Mouse (Mus musculus): ENCODE results near the gene Dtnbp1. TPM values are rescaled to one million over a fixed set of nuclear protein-coding genes. Genes with fewer than 3 reads are reported as not detected.

Dtnbp1 gene
- polyA plus RNA-seq, 1 experiment from 2014 or later: 141 TPM

GRCm38 (mm10) chr13:44960542-44961291 lies 41.2 kb downstream of the Dtnbp1 start:
- Histone ChIP-seq H3K9me3 (no peaks in the 10 kb centered on the region), H3K36me3 (replicated peaks) (no peaks in the 10 kb centered on the region), H3K4me2 (no peak overlapping the region), H3K4me3 (no peak overlapping the region), H3K27ac (no peak overlapping the region), H3K27me3 (replicated peaks) (no peaks in the 10 kb centered on the region), H3K9ac (no peak overlapping the region), H3K4me1 (peaks cover 7% of the 10 kb centered on the region; the same call in 1 of the 2 replicates)
- WGBS: 77% methylated on average over 5 of the region's 5 CpGs
- 0 out of 2 replicates have a peak, but pooled peaks have one; percentile 20 for ATAC-seq (replicated peaks)

GRCm38 (mm10) chr13:44957049-44957448 lies 44.9 kb downstream of the Dtnbp1 start:
- no peak overlapping the region for H3K27ac ChIP-seq
- 96% methylated on average over 8 of the region's 8 CpGs for whole genome bisulfite sequencing

GRCm38 (mm10) chr13:44955781-44956180 lies 46.2 kb downstream of the Dtnbp1 start:
- Histone ChIP-seq H3K4me1 (0 out of 2 replicates have a peak, but pooled peaks cover 2% of the 10 kb centered on the region), H3K27me3 (replicated peaks) (no peaks in the 10 kb centered on the region), H3K9me3 (no peaks in the 10 kb centered on the region), H3K27ac (no peak overlapping the region), H3K4me3 (no peak overlapping the region), H3K36me3 (replicated peaks) (no peaks in the 10 kb centered on the region), H3K4me2 (no peak overlapping the region), H3K9ac (no peak overlapping the region)
- no peak for ATAC-seq (replicated peaks)
- WGBS: 93% methylated on average over 6 of the region's 6 CpGs

More at GRCm38 (mm10) chr13:44957049-44957448, 44.9 kb downstream of the Dtnbp1 start:
- ATAC-seq (replicated peaks): no peak
- Histone ChIP-seq H3K36me3 (replicated peaks) (no peaks in the 10 kb centered on the region), H3K4me2 (no peak overlapping the region), H3K9me3 (no peaks in the 10 kb centered on the region), H3K27me3 (replicated peaks) (no peaks in the 10 kb centered on the region), H3K4me3 (no peak overlapping the region), H3K4me1 (peaks cover 7% of the 10 kb centered on the region; the same call in 1 of the 2 replicates), H3K9ac (no peak overlapping the region)

GRCm38 (mm10) chr13:44954232-44954568 lies 47.7 kb downstream of the Dtnbp1 start:
- no peak for ATAC-seq (replicated peaks)
- no peak overlapping the region for H3K4me3 ChIP-seq
- 95% methylated on average over 1 of the region's 1 CpGs for WGBS

GRCm38 (mm10) chr13:44953546-44954231 lies 48.3 kb downstream of the Dtnbp1 start:
- no peaks in the 10 kb centered on the region for H3K9me3 ChIP-seq
- 76% methylated on average over 8 of the region's 8 CpGs for WGBS

More at GRCm38 (mm10) chr13:44954232-44954568, 47.7 kb downstream of the Dtnbp1 start:
- Histone ChIP-seq H3K27ac (no peak overlapping the region), H3K9me3 (no peaks in the 10 kb centered on the region), H3K27me3 (replicated peaks) (no peaks in the 10 kb centered on the region), H3K4me2 (no peak overlapping the region), H3K36me3 (replicated peaks) (no peaks in the 10 kb centered on the region), H3K9ac (no peak overlapping the region), H3K4me1 (no peaks in the 10 kb centered on the region)

GRCm38 (mm10) chr13:44952393-44953086 lies 49.4 kb downstream of the Dtnbp1 start:
- 77% methylated on average over 10 of the region's 10 CpGs for WGBS
- ATAC-seq (replicated peaks): no peak

More at GRCm38 (mm10) chr13:44953546-44954231, 48.3 kb downstream of the Dtnbp1 start:
- H3K4me1 ChIP-seq: no peaks in the 10 kb centered on the region
- ATAC-seq (replicated peaks): no peak
- H3K27ac ChIP-seq: no peak overlapping the region
- no peaks in the 10 kb centered on the region for H3K27me3 ChIP-seq (replicated peaks)
- H3K4me2 ChIP-seq: no peak overlapping the region
- no peak overlapping the region for H3K9ac ChIP-seq
- no peak overlapping the region for H3K4me3 ChIP-seq
- no peaks in the 10 kb centered on the region for H3K36me3 ChIP-seq (replicated peaks)

GRCm38 (mm10) chr13:44948320-44949250 lies 53.4 kb downstream of the Dtnbp1 start:
- Histone ChIP-seq H3K4me2 (no peak overlapping the region), H3K4me1 (peaks cover 33% of the 10 kb centered on the region), H3K9me3 (no peaks in the 10 kb centered on the region), H3K27ac (0 out of 2 replicates have a peak overlapping the region, but pooled peaks have one; percentile 89), H3K36me3 (replicated peaks) (no peaks in the 10 kb centered on the region), H3K4me3 (no peak overlapping the region), H3K27me3 (replicated peaks) (no peaks in the 10 kb centered on the region), H3K9ac (no peak overlapping the region)
- WGBS: 91% methylated on average over 16 of the region's 16 CpGs
- ATAC-seq (replicated peaks): no peak

More at GRCm38 (mm10) chr13:44952393-44953086, 49.4 kb downstream of the Dtnbp1 start:
- no peaks in the 10 kb centered on the region for H3K36me3 ChIP-seq (replicated peaks)
- no peak overlapping the region for H3K27ac ChIP-seq
- no peaks in the 10 kb centered on the region for H3K27me3 ChIP-seq (replicated peaks)
- no peak overlapping the region for H3K4me3 ChIP-seq
- H3K4me1 ChIP-seq: peaks cover 8% of the 10 kb centered on the region
- H3K9ac ChIP-seq: no peak overlapping the region
- no peak overlapping the region for H3K4me2 ChIP-seq
- no peaks in the 10 kb centered on the region for H3K9me3 ChIP-seq

GRCm38 (mm10) chr13:44946880-44947635 lies 54.9 kb downstream of the Dtnbp1 start:
- peak overlapping the region; percentile 56 for H3K4me2 ChIP-seq
- no peaks in the 10 kb centered on the region for H3K36me3 ChIP-seq (replicated peaks)
- WGBS: 4% methylated on average over 8 of the region's 8 CpGs
- H3K9ac ChIP-seq: peak overlapping the region; percentile 40
- no peaks in the 10 kb centered on the region for H3K27me3 ChIP-seq (replicated peaks)
- H3K9me3 ChIP-seq: no peaks in the 10 kb centered on the region
- peak; percentile 84 for ATAC-seq (replicated peaks)
- H3K4me1 ChIP-seq: peaks cover 41% of the 10 kb centered on the region
- H3K27ac ChIP-seq: peak overlapping the region; percentile 89
- peak overlapping the region; percentile 41 for H3K4me3 ChIP-seq

- Histone ChIP-seq H3K4me2 (no peak overlapping the region), H3K4me1 (peaks cover 41% of the 10 kb centered on the region), H3K4me3 (no peak overlapping the region), H3K36me3 (replicated peaks) (no peaks in the 10 kb centered on the region), H3K27ac (no peak overlapping the region), H3K9ac (no peak overlapping the region), H3K9me3 (no peaks in the 10 kb centered on the region), H3K27me3 (replicated peaks) (no peaks in the 10 kb centered on the region)
- WGBS: 72% methylated on average over 2 of the region's 2 CpGs
- no peak for ATAC-seq (replicated peaks)
These were observed 58.3 kb downstream of the Dtnbp1 start for GRCm38 (mm10) chr13:44943618-44944017.

- no peaks in the 10 kb centered on the region for H3K9me3 ChIP-seq
- no peak for ATAC-seq (replicated peaks)
- no peaks in the 10 kb centered on the region for H3K36me3 ChIP-seq (replicated peaks)
- peaks cover 14% of the 10 kb centered on the region for H3K4me1 ChIP-seq
- no peak overlapping the region for H3K27ac ChIP-seq
- no peak overlapping the region for H3K4me3 ChIP-seq
- H3K27me3 ChIP-seq (replicated peaks): no peaks in the 10 kb centered on the region
- 82% methylated on average over 8 of the region's 8 CpGs for WGBS
- no peak overlapping the region for H3K4me2 ChIP-seq
- H3K9ac ChIP-seq: no peak overlapping the region
These were observed 62.5 kb downstream of the Dtnbp1 start for GRCm38 (mm10) chr13:44939326-44940035.
